Mouse (Mus musculus) cerebellum, postnatal 10 days (tissue): ENCODE data around the gene Fance.
"Not testable (repeated sequence)": the region's sequence is repeated elsewhere in the genome, so short reads cannot be mapped to it uniquely, and the experiment has no call there.

Source experiments
- DNase-seq, 2 experiments: peaks; one replicate each; pipeline ENCODE4 v3.0.0; 2021; ENCODE audit warnings: mixed read lengths in 2 of 2

Gene Fance

GRCm38 (mm10) chr17:28293716-28294115 lies 19.6 kb upstream of the Fance start:
- DNase-seq, result no peak

GRCm38 (mm10) chr17:28294449-28295333 lies 18.6 kb upstream of the Fance start:
- no peak for DNase-seq

GRCm38 (mm10) chr17:28298888-28299287 lies 14.4 kb upstream of the Fance start:
- no peak for DNase-seq

- DNase-seq, result no peak
Measured at GRCm38 (mm10) chr17:28299669-28300320, 13.5 kb upstream of the Fance start.

GRCm38 (mm10) chr17:28300323-28300722 lies 13.0 kb upstream of the Fance start:
- peak in 1 of 2 experiments; percentile 56 for DNase-seq

- peak; percentile 46 to 50 for DNase-seq
Measured at GRCm38 (mm10) chr17:28300850-28301249, 12.5 kb upstream of the Fance start.

GRCm38 (mm10) chr17:28305172-28305571 lies 8.1 kb upstream of the Fance start:
- DNase-seq, result no peak

- peak; percentile 96 to 98 for DNase-seq
Measured at GRCm38 (mm10) chr17:28308297-28309195, 4.8 kb upstream of the Fance start.

- DNase-seq, result no peak
Measured at GRCm38 (mm10) chr17:28310831-28311230, 2.5 kb upstream of the Fance start.

- DNase-seq, result peak in 1 of 2 experiments; percentile 10
Measured at GRCm38 (mm10) chr17:28311366-28312132, 1.8 kb upstream of the Fance start.

GRCm38 (mm10) chr17:28312232-28313211 lies 797 bp upstream of the Fance start:
- peak; percentile 62 to 65 for DNase-seq

GRCm38 (mm10) chr17:28313880-28314225 lies 534 bp downstream of the Fance start:
- DNase-seq, result peak in 1 of 2 experiments; percentile 64

- DNase-seq, result peak; percentile 67 to 70
Measured at GRCm38 (mm10) chr17:28315611-28316160, 2.4 kb downstream of the Fance start.

GRCm38 (mm10) chr17:28316476-28316875 lies 3.2 kb downstream of the Fance start:
- peak in 1 of 2 experiments; percentile 13 for DNase-seq

GRCm38 (mm10) chr17:28317091-28317490 lies 3.8 kb downstream of the Fance start:
- no peak for DNase-seq

- DNase-seq, result no peak
Measured at GRCm38 (mm10) chr17:28317725-28318124, 4.4 kb downstream of the Fance start.

- DNase-seq, result no peak
Measured at GRCm38 (mm10) chr17:28321700-28322099, 8.4 kb downstream of the Fance start.

GRCm38 (mm10) chr17:28323786-28324185 lies 10.5 kb downstream of the Fance start:
- DNase-seq, result no peak

GRCm38 (mm10) chr17:28324416-28324815 lies 11.1 kb downstream of the Fance start:
- DNase-seq, result not testable (repeated sequence)

- no peak for DNase-seq
Measured at GRCm38 (mm10) chr17:28325751-28326150, 12.4 kb downstream of the Fance start.

- no peak for DNase-seq
Measured at GRCm38 (mm10) chr17:28326951-28327350, 13.6 kb downstream of the Fance start.
